Mouse (Mus musculus) embryo, embryonic 10 days (tissue): ENCODE measurements at regions not wholly inside any gene's neighbourhood (a gene's known extent, or its start where the extent isn't known, plus 50 kb on each side); places are given as distances from the start of the nearest gene placed in this dataset.
A peak's percentile ranks its signal among the peaks of the same experiment; 100 is the strongest.

Experiments
- DNase-seq: peaks from one replicate; pipeline ENCODE4 v3.0.0-alpha.2; 2015; ENCODE audit warnings: low spot score

GRCm38 (mm10) chr17:51528161-51528560 lies 304.9 kb downstream of the Satb1 start:
- no peak for DNase-seq

- DNase-seq = no peak
Observed at GRCm38 (mm10) chr17:51526881-51527280, 306.2 kb downstream of the Satb1 start.

DNA sequence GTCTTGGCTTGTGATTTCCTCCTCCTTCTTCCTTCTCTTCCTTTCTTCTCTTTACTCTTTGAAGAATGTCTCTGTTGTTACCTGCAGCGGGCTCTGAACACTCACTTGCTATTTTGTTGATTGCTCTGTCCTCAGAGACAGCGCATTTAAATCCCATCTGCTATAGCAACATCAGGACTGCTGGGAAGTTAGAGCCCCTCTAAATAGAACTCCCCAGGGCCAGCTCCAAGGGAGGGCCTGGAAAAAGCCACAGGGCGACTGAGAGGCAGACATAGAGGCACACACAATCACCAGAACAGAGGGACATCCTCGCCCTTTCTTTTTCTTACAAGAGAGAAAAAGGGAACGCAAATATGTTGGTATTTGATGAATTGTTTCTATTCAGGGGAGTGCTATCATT lies 306.6 kb downstream of the Satb1 start:
- DNase-seq = no peak

DNA sequence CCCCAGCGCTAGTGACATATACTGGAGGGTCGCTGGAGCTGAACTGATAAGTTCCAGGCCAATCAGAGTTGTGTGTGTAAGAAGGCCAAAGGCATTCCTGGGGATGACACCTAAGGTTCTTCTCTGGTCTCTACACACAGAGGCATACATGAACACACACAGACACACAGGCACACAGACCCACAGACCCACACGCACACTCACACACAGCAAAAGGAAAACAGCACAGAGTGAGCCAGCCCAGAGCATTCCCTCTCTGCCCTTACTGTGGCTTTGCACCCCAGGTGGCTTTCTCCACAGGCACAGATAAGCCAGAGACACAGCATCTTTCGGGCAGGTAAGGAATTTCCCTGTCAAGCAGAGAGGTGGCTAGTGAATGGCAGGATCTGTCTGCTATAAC lies 307.1 kb downstream of the Satb1 start:
- DNase-seq = no peak

DNA sequence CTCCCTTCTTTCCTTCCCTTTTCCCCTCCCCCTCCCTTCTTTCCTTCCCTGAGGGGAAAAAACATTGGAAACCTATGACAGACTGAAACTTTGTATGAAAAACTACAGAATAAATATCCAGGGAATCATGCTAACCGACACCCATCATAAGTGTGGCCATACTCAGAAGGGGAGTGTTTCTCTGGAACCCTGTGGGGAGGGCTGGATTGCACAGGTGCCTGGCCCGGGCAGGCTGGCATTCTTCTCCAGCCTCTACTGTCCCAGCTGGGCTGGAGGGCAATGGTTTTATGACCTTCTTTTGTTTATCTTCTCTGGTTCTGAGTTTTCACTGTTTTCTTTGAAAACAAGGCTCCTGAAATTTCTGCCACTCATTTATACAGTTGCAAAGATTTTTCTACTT lies 307.9 kb downstream of the Satb1 start:
- DNase-seq = no peak

- no peak for DNase-seq
Observed at GRCm38 (mm10) chr17:51511917-51512316, 321.2 kb downstream of the Satb1 start.

DNA sequence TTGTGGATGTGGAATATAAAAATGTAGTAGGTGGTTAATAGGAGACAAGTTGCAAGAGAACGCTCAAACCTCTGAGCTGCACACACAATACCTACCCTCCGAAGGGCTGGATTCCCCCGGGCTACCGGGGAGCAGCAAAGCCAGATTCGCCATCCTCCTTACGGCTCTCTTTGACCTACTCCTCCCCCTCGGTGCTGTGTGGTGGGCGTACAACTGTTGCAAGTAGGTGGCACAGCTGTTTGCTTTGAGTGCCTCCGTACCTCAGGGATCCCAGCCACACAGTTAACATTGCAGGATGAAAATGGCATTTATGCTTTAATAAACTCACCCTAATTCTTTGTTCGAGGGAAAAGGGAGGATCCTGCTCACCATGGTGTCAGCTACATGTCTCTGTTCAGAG lies 321.6 kb upstream of the Tbc1d5 start:
- no peak for DNase-seq

DNA sequence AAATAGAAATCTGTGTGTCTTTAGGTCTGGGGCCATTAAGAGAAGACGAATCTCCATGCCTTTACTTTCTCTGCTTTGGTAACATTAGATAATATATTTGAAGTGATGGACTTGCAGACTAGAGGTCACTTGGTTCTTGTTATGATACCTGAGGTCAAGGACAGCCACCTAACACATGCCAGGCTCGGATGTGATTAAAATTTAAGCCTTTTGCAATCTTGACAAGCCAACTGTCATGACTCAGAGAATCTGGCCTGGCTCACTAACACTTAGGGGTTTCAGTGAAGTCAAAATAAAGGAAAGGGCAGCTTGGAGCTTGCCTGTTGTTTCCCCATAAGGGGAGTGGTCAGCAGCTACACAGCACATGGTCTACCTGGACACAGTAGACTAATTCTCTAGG lies 320.4 kb upstream of the Tbc1d5 start:
- no peak for DNase-seq

DNA sequence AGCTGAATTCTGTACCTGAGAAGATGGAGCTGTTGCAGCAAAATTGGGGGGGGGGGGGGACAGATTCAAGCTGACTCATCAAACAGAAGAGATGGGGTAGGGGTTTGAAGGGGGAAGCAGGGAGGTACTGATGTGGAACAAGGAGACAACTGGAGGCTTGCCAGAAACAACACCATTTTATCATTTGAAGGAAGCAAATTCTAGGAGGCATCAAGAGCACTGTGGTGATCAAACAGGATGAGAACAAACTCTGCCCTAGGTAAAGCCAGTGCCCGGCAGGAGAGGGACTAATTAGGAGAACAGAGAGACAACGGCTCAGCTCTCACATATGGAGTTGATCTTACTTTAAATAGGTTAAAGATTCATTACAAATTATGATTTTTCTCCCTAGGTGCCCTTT lies 315.9 kb upstream of the Tbc1d5 start:
- DNase-seq = no peak

DNA sequence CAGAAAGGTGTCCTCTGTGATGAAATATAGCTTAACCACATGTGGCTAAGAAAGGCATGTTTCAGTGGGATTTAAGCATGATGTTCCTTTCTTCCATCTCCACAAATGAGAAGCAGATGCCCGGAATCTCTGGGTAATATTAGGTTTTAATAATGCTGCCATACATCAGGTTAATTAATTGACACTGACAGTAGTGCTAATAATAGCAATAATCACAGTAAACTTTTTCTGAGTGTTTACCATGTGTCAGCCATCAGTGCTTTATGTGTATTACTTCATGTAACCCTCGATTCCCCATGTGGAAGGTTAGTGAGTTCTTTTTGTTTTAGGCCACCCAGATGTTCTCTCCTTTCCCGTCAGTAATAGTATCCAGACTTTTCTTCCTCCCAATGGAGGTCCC lies 310.2 kb upstream of the Tbc1d5 start:
- no peak for DNase-seq

- DNase-seq = no peak
Observed at GRCm38 (mm10) chr17:51487918-51488445, 308.8 kb upstream of the Tbc1d5 start.

DNA sequence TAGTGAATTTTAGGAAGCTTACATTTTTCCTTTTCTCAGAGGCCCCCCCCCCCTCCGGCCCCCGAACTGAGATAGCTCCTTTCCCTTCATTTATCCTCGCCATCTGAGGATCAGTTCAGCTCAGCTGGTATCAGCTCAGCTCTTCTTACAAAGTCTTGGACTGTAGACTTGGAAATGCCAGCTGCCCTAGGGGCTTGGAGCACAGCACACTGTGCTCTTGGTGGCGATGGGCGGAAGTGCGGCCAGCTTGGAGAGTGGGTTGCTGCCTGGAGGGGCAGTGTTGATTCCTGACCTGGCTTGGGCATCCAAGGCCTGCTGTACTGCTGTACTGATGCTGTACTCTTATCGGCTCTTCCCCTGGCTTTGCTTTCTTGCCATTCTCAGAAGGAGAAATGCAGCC lies 298.7 kb upstream of the Tbc1d5 start:
- peak; percentile 28 for DNase-seq

GRCm38 (mm10) chr17:51477404-51477803 lies 298.3 kb upstream of the Tbc1d5 start:
- DNase-seq = no peak

- DNase-seq = peak; percentile 11
Observed at GRCm38 (mm10) chr17:51462137-51462880, 283.2 kb upstream of the Tbc1d5 start.

DNA sequence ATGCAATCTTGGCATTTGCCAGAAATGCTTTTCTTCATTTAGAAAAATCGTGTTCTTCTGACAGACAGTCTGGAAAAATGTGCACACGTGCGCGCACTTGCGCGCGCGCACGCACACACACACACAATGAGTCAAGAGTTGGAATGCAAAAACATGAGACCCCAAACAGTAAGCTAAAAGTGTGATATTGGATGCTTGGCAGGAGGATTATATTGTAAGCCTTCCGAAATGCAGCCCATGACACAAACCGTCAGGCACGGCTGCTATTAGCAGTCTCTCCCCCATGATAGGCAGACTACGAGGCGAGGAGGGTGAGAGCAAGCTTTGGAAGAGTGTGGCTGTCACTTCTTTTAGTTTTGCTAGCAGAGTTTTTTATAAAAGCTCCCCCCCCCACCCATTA lies 282.1 kb upstream of the Tbc1d5 start:
- DNase-seq = peak; percentile 6

DNA sequence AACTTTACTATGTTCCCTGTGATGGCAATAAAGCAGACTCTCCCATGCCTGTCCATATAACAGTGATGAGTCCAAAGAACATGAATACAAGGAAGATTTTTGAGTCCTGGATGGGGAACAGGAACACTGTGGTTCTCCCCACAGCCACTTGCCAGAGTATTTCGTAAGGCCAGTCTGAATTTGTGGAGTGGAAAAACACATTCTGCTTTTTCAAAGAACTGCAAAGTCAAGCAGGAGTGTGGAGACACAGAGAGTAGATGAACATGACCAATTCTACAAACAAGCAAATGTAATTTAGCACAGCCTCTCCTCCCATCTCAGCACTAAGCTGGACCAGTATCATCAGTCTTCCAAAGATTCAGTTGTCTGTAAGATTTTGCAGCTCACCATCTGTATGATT lies 280.0 kb upstream of the Tbc1d5 start:
- no peak for DNase-seq

DNA sequence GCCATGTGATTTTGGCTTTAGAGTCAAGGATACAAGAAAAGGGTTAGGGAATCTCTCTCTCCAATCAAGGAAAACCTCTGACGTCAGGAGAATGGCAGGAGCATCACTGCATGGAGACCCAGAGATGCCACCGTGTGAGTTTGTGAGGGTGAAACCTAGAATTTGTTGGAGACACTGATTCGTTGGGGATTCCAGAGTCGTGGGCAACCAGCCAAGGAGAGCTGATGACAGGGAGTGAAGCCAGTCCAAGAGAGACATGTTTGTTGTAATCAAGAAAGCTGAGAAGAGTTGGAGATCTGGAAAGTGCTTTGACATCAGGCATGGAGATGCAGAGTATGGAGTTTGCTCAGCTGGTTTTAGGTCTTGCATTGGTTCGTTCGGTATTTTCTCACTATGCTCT lies 236.6 kb upstream of the Tbc1d5 start:
- DNase-seq = no peak

GRCm38 (mm10) chr17:51414304-51414703 lies 235.2 kb upstream of the Tbc1d5 start:
- DNase-seq = no peak

DNA sequence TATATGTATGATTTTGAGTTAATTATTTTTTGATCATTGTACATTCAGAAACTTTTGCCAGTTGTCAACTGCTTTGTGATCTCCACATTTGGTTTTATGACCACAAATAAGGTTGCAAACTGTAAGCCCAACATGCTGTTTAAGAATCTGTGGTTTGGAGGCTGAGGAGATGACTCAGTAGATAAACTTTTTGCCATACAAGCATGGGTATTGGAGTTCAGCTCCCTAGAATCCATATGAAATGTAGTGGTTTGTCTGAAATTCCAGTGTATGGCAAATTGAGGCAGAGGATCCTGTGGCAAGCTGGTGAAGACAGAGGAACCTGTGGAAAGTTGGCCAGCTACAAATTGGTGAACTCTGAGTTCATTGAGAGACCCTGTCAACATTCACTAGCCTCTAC lies 234.6 kb upstream of the Tbc1d5 start:
- no peak for DNase-seq

- DNase-seq = no peak
Observed at GRCm38 (mm10) chr17:51411545-51412094, 232.5 kb upstream of the Tbc1d5 start.

- DNase-seq = no peak
Observed at GRCm38 (mm10) chr17:51408894-51409293, 229.7 kb upstream of the Tbc1d5 start.

DNA sequence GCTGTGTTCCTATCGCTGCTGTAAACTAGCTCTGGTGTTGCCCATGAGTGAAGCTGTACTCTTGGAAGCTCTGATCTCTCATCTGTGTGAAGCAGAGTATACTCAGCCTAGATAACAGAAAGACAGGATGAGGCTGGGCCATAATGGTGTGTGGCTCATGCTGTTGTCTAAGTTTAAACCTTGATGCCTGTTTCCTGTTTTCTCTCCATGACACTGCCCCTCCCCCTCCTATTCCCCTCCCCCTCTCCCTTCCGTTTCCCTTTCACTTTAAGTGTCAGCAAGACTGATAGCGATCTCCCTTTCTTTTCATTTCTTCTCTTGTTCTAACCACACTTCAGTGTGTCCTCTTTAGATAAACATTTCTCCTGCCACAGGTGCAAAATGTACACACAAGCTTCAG lies 229.2 kb upstream of the Tbc1d5 start:
- DNase-seq = no peak

- no peak for DNase-seq
Observed at GRCm38 (mm10) chr17:51407046-51407445, 227.9 kb upstream of the Tbc1d5 start.

- no peak for DNase-seq
Observed at GRCm38 (mm10) chr17:51405059-51405458, 225.9 kb upstream of the Tbc1d5 start.
